Mouse (Mus musculus) embryonic facial prominence, embryonic 14.5 days (tissue): ENCODE data around the gene Ankrd27. TPM values are rescaled to one million over a fixed set of nuclear protein-coding genes. Genes with fewer than 3 reads are reported as not detected.

ENCODE experiments used
- ATAC-seq: fragments of 200-750 bp; cut with Nextera tagmentation; 2 replicates; pipeline ENCODE4 v1.8.0; 2017; ENCODE audit warnings: low read depth, moderate number of reproducible peaks, moderate TSS enrichment
- DNase-seq: peaks from one replicate; pipeline ENCODE4 v3.0.0-alpha.2; 2015; ENCODE audit warnings: low spot score
- H3K27ac ChIP-seq: fragments of 300-500 bp; sonication (generic); replicated peaks from 2 replicates; pipeline ENCODE4 v1.5.1; 2014; ENCODE audit warnings: low read depth, mild to moderate bottlenecking, low read length, moderate library complexity
- H3K27me3 ChIP-seq: fragments of 300-500 bp; sonication (generic); replicated peaks from 2 replicates; pipeline ENCODE4 v1.6.1; 2014; ENCODE audit warnings: low read length; ENCODE audit not compliant: control insufficient read depth, insufficient read depth
- H3K36me3 ChIP-seq: fragments of 300-500 bp; sonication (generic); 2 replicates; pipeline ENCODE4 v1.6.1; 2014; ENCODE audit warnings: low read length, mixed read lengths; ENCODE audit not compliant: control insufficient read depth, insufficient read depth
- H3K4me1 ChIP-seq: fragments of 300-500 bp; sonication (generic); 2 replicates; pipeline ENCODE4 v1.6.1; 2014; ENCODE audit warnings: antibody characterized with exemption, low read length; ENCODE audit not compliant: control insufficient read depth, insufficient read depth
- H3K4me2 ChIP-seq: fragments of 300-500 bp; sonication (generic); 2 replicates; pipeline ENCODE4 v1.6.1; 2014; ENCODE audit warnings: low read depth, mild to moderate bottlenecking, low read length, moderate library complexity, mixed read lengths
- H3K4me3 ChIP-seq: fragments of 300-500 bp; sonication (generic); 2 replicates; pipeline ENCODE4 v1.5.1; 2014; ENCODE audit warnings: low read depth, mild to moderate bottlenecking, low read length
- H3K9ac ChIP-seq: fragments of 300-500 bp; sonication (generic); 2 replicates; pipeline ENCODE4 v1.6.1; 2014; ENCODE audit warnings: low read depth, mild to moderate bottlenecking, low read length, moderate library complexity, mixed read lengths
- H3K9me3 ChIP-seq: fragments of 300-500 bp; sonication (generic); 2 replicates; pipeline ENCODE4 v1.6.1; 2016; ENCODE audit warnings: low read length; ENCODE audit not compliant: control insufficient read depth
- WGBS: fragments of 180-500 bp; shearing (Covaris S2); extraction: QIAGEN DNeasy Blood & Tissue Kit; methylation state at CpG from one replicate; pipeline ENCODE4 v1.1.7; 2014; 5-methylcytosine and 5-hydroxymethylcytosine counted together
- polyA plus RNA-seq: library from polyadenylated mRNA; unstranded; fragments of >200 nt; fragmentation: Nextera tagmentation; extraction: Ambion mirVana; gene quantifications from 2 replicates; pipeline ENCODE4 v1.2.1, GENCODE M21; 2014

Gene Ankrd27
- polyA plus RNA-seq, 1 experiment from 2014 or later: 42.0 TPM

DNA sequence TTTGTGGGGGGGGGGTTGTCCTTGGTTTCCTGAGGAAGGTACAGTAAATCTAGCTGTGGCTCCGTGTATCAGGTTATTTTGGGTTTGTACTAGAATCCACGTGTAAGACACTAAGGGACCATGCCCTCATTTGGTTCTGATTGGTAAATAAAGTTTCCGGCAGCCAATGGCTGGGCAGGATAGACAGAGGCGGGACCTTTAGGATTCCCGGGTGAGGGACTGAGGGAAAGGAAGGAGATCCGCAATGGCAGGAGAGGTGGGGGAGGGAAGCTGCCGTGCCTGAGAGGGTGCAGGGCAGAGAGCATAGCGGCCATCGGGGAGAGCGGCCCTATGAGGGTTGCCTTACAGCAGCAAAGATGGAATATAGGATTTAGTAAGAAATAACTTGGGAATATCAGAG is 101.2 kb downstream of the Ankrd27 start:
- Histone ChIP-seq H3K9ac (no peak overlapping the region), H3K27ac (no peak overlapping the region), H3K4me2 (peak overlapping the region; percentile 40), H3K9me3 (no peaks in the 10 kb centered on the region), H3K4me1 (peaks cover 13% of the 10 kb centered on the region), H3K4me3 (no peak overlapping the region), H3K36me3 (peaks cover 19% of the 10 kb centered on the region; the same call in 1 of the 2 replicates), H3K27me3 (no peaks in the 10 kb centered on the region)
- ATAC-seq (no peak), DNase-seq (peak; percentile 51)
- 27% methylated on average over 10 of the region's 10 CpGs for WGBS

DNA sequence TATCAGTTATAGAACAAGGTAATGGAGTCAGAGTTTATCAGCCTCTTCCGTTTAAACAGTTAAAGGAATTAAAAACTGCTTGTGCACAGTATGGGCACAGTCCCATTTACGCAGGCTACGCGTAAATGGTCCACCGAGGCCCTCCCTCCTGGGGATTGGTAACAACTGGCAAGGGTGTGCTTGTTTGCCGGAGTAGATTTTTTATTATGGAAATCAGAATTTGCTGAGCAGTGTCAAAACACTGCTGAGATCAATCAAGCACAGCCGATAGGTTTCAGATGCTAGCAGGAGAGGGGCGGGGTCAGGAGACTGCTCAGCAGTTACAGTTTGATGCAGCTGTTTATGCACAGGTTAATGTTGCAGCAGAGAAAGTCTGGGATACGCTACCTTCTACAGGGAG is 102.2 kb downstream of the Ankrd27 start:
- ATAC-seq: 0 out of 2 replicates have a peak, but pooled peaks have one; percentile 4
- peaks cover 23% of the 10 kb centered on the region; the same call in 1 of the 2 replicates for H3K36me3 ChIP-seq
- no peak overlapping the region for H3K4me2 ChIP-seq
- no peak overlapping the region for H3K9ac ChIP-seq
- H3K27me3 ChIP-seq: no peaks in the 10 kb centered on the region
- no peaks in the 10 kb centered on the region for H3K9me3 ChIP-seq
- H3K27ac ChIP-seq: no peak overlapping the region
- peaks cover 13% of the 10 kb centered on the region for H3K4me1 ChIP-seq
- no peak overlapping the region for H3K4me3 ChIP-seq
- 53% methylated on average over 9 of the region's 9 CpGs for WGBS
- DNase-seq: peak; percentile 28

Other genes starting within 250 kb of the Ankrd27 start
- 11.3 and 12.5 TPM in 2 replicates for gene Faap24, start 189.4 kb upstream of the Ankrd27 start, polyA plus RNA-seq
- gene Cep89, start 189.2 kb upstream of the Ankrd27 start, polyA plus RNA-seq: 27.8 and 29.7 TPM in 2 replicates
- gene Slc7a9, start 137.4 kb upstream of the Ankrd27 start, polyA plus RNA-seq: 0.14 and 0.42 TPM in 2 replicates
- gene Tdrd12, start 48.5 kb upstream of the Ankrd27 start, polyA plus RNA-seq: 0.17 and 0.66 TPM in 2 replicates
- 57.3 and 59.0 TPM in 2 replicates for gene Nudt19, start 29.9 kb upstream of the Ankrd27 start, polyA plus RNA-seq
- 0.17 and 0.22 TPM in 2 replicates for gene Rgs9bp, start 662 bp upstream of the Ankrd27 start, polyA plus RNA-seq
- 272 and 275 TPM in 2 replicates for gene Pdcd5, start 61.3 kb downstream of the Ankrd27 start, polyA plus RNA-seq
- gene Dpy19l3, start 168.2 kb downstream of the Ankrd27 start, polyA plus RNA-seq: 34.9 and 38.9 TPM in 2 replicates
- gene Zfp507, start 216.8 kb downstream of the Ankrd27 start, polyA plus RNA-seq: 17.8 TPM in 2 replicates